In the genomic region with DNA sequence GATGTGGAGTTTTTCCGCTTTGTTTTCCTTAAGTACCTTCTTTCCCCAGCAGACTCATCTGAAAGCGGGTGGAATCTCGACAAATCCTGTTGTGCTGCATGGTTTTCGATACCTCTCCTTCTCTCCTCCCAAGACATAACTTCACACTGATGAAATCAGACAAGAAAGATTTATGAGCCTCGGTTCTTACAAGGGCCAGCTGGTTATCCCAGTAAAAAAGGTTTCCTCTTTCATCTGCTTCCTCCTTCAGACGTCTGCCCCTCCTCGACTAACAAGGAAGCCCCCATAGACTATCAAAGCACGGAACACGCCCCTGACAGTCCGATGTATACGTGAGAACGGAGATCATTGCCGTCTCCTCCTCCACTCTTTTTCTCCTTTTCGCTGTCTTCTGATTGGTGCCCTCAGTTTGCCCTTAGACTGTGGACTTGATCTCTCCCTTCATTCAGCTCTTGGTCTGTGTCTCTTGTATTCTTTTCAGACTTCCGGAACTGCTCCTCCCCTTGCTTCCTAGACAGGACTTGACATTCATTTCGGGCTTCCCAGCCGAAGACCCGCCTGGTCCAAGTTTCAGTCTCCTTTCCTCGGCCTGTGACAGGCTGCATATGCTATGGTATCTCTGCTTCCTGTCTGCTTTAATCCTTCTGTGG, we compare ENCODE assay signal across 13 mouse cellular contexts.
DNase-seq lines count a peak whose midpoint lies in the region; ATAC-seq and TF ChIP-seq lines count a peak whose summit lies in the region.
"Had no signal": no experiment of that assay in that cellular context is flagged by ENCODE, and none has a peak within 500 bp of the region (broad histone marks: within the 10 kb centered on the region; RNA-seq: fewer than 3 reads in every experiment).

No protein-coding gene starts in this region.

- H3K4me3 ChIP-seq in heart, postnatal 0 days (ENCODE audit: low read depth, low read length) = no peak overlapping the region; the same call in 1 of the 2 replicates
- peak overlapping the region; percentile 29 for H3K4me3 ChIP-seq in lung, embryonic 15.5 days
- peak overlapping the region; percentile 15; the same call in 1 of the 2 replicates for H3K4me3 ChIP-seq in small intestine, adult 2 months (ENCODE audit: low read depth, low read length)
- no peak overlapping the region for H3K4me3 ChIP-seq in midbrain, embryonic 14.5 days (replicated peaks; ENCODE audit: low read depth, low read length)

- H3K27ac ChIP-seq in heart, postnatal 0 days (ENCODE audit: low read depth) = no peak overlapping the region
- H3K27ac ChIP-seq in lung, embryonic 15.5 days = no peak overlapping the region
- peak overlapping the region; percentile 88 for H3K27ac ChIP-seq in small intestine, adult 2 months (ENCODE audit: insufficient read depth, low read depth, low read length)
- no peak overlapping the region for H3K27ac ChIP-seq in midbrain, embryonic 14.5 days (replicated peaks; ENCODE audit: low read depth, low read length)
- H3K27ac ChIP-seq: macrophage had no signal

- peak overlapping the region; percentile 48 for H3K4me2 ChIP-seq in heart, postnatal 0 days (ENCODE audit: low read depth, low read length)
- H3K4me2 ChIP-seq in lung, embryonic 15.5 days = peak overlapping the region; percentile 49
- no peak overlapping the region for H3K4me2 ChIP-seq in midbrain, embryonic 14.5 days (ENCODE audit: low read length)
- H3K4me2 ChIP-seq: heart, embryonic 11.5 days had no signal

- TF ChIP-seq POLR2A in small intestine, adult 2 months (IDR thresholded peaks at IDR 0.05; ENCODE audit: low read depth, low read length) = no peak

- no peak for TF ChIP-seq CTCF in heart, postnatal 0 days (IDR thresholded peaks at IDR 0.05; ENCODE audit: low read depth)
- no peak for TF ChIP-seq CTCF in small intestine, adult 2 months (IDR thresholded peaks at IDR 0.05; ENCODE audit: extremely low read depth, insufficient read length, insufficient replicate concordance, low read depth, low read length)

- no peaks in the 10 kb centered on the region for H3K36me3 ChIP-seq in heart, postnatal 0 days (replicated peaks; ENCODE audit: control insufficient read depth, insufficient read depth, low read length)
- H3K36me3 ChIP-seq in lung, embryonic 15.5 days = no peaks in the 10 kb centered on the region
- H3K36me3 ChIP-seq in small intestine, adult 2 months (ENCODE audit: control insufficient read depth, insufficient read depth, low read length) = no peaks in the 10 kb centered on the region
- no peaks in the 10 kb centered on the region for H3K36me3 ChIP-seq in midbrain, embryonic 14.5 days (ENCODE audit: control insufficient read depth, insufficient read depth, low read length)

- no peaks in the 10 kb centered on the region for H3K9me3 ChIP-seq in heart, postnatal 0 days (replicated peaks; ENCODE audit: control insufficient read depth, low read length)
- H3K9me3 ChIP-seq in lung, embryonic 15.5 days = no peaks in the 10 kb centered on the region
- H3K9me3 ChIP-seq in midbrain, embryonic 14.5 days (ENCODE audit: control insufficient read depth, low read length) = no peaks in the 10 kb centered on the region

- WGBS in heart, postnatal 0 days = 52% methylated on average over 19 of the region's 19 CpGs
- 29% methylated on average over 19 of the region's 19 CpGs for WGBS in lung, embryonic 15.5 days
- 11% methylated on average over 19 of the region's 19 CpGs for WGBS in small intestine, adult 2 months
- WGBS in midbrain, embryonic 14.5 days = 85% methylated on average over 19 of the region's 19 CpGs

- TF ChIP-seq EP300 in heart, postnatal 0 days (IDR thresholded peaks at IDR 0.05; ENCODE audit: low read depth) = no peak

- DNase-seq in heart, postnatal 0 days (ENCODE audit: low spot score) = no peak
- no peak for DNase-seq in heart, postnatal 4 days
- DNase-seq in lung, adult 18-20 months = no peak
- peak; percentile 10 for DNase-seq in hindlimb bud, embryonic 11.5 days (ENCODE audit: extremely low spot score, low read depth, low spot score)
- no peak for DNase-seq in midbrain, embryonic 14.5 days
- DNase-seq in frontal cortex, postnatal 10 days (ENCODE audit: low spot score in 2 of 2) = no peak
- DNase-seq: adrenal gland, adult 8-10 months; cerebellum, postnatal 14 days; right cerebral cortex, postnatal 14 days had no signal

- H3K4me1 ChIP-seq in heart, postnatal 0 days (ENCODE audit: control insufficient read depth, insufficient read depth) = no peaks in the 10 kb centered on the region
- 0 out of 2 replicates have a peak, but pooled peaks cover 3% of the 10 kb centered on the region for H3K4me1 ChIP-seq in lung, embryonic 15.5 days
- H3K4me1 ChIP-seq in small intestine, adult 2 months (ENCODE audit: control insufficient read depth, insufficient read depth, insufficient read length, low read length) = peaks cover 10% of the 10 kb centered on the region
- no peaks in the 10 kb centered on the region for H3K4me1 ChIP-seq in midbrain, embryonic 14.5 days (ENCODE audit: control insufficient read depth, insufficient read depth, low read length)

- H3K9ac ChIP-seq in heart, postnatal 0 days (replicated peaks; ENCODE audit: low read depth, low read length) = no peak overlapping the region
- H3K9ac ChIP-seq in lung, embryonic 15.5 days = no peak overlapping the region
- no peak overlapping the region for H3K9ac ChIP-seq in midbrain, embryonic 14.5 days (replicated peaks; ENCODE audit: low read length)

- peak; percentile 41; the same call in 1 of the 2 replicates for ATAC-seq in heart, postnatal 0 days (ENCODE audit: insufficient read depth, low read depth)
- ATAC-seq in lung, embryonic 15.5 days (ENCODE audit: borderline replicate concordance, extremely low read depth, low FRiP score, low TSS enrichment) = peak; percentile 55; the same call in 1 of the 2 replicates
- ATAC-seq in midbrain, embryonic 14.5 days (ENCODE audit: low FRiP score, low TSS enrichment) = no peak

- H3K27me3 ChIP-seq in heart, postnatal 0 days (ENCODE audit: control insufficient read depth, insufficient read depth, low read length) = no peaks in the 10 kb centered on the region
- no peaks in the 10 kb centered on the region for H3K27me3 ChIP-seq in lung, embryonic 15.5 days
- no peaks in the 10 kb centered on the region for H3K27me3 ChIP-seq in small intestine, adult 2 months (ENCODE audit: control insufficient read depth, insufficient read depth, low read length)
- no peaks in the 10 kb centered on the region for H3K27me3 ChIP-seq in midbrain, embryonic 14.5 days (ENCODE audit: control insufficient read depth, insufficient read depth, low read length)

Comparison
In these comparisons a context has a peak if more than half of its experiments do, and no peak if none do; other contexts are left out.
1. H3K4me3 ChIP-seq: peak in lung, embryonic 15.5 days (single experiment) and small intestine, adult 2 months (single experiment); none in heart, postnatal 0 days (single experiment) and midbrain, embryonic 14.5 days (single experiment).